Comparison of ENCODE assay signal across 10 mouse cellular contexts in the genomic region with DNA sequence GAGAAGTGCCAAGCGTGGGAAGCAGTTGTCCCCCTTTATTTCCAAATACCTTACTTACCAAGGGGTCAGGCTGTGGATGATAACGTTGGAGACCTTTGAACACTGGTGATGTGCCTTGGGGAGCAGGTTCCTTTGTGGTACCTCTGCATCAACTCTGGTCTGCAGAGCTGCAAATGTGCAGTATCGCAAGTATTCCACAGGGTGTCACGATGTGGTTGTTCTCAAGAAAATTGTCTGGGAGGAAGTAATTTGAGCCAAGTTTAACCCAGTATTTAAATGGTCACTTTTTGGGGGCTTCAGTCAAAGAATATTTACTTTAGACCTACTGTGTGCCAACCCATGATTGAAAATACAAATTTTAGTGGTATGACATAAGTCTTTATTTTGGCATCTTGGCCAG.
A peak's percentile ranks its signal among the peaks of the same experiment; 100 is the strongest.
DNase-seq lines count a peak whose midpoint lies in the region; ATAC-seq and TF ChIP-seq lines count a peak whose summit lies in the region.
"Had no signal": no experiment of that assay in that cellular context is flagged by ENCODE, and none has a peak within 500 bp of the region (broad histone marks: within the 10 kb centered on the region; RNA-seq: fewer than 3 reads in every experiment).

No protein-coding gene starts in this region.

- no peaks in the 10 kb centered on the region for H3K36me3 ChIP-seq in forebrain, postnatal 0 days (ENCODE audit: insufficient read depth)
- no peaks in the 10 kb centered on the region for H3K36me3 ChIP-seq in forebrain, embryonic 11.5 days (ENCODE audit: control insufficient read depth, insufficient read depth, low read length)

- intact Hi-C loops in left cerebral cortex, postnatal 4 days (cut with DNase I): loop anchor here (5.0 to 10.0 kb wide), 3 partner anchors 308 to 1441 kb away; no protein-coding TSS in a partner anchor
- intact Hi-C loops in left cerebral cortex, postnatal 36 days (cut with DNase I): loop anchor here (10.0 kb wide), 1 partner anchor 501 kb away; a partner anchor contains a TSS

- ATAC-seq in forebrain, postnatal 0 days: no peak
- ATAC-seq in forebrain, embryonic 11.5 days (replicated peaks; ENCODE audit: low FRiP score): no peak

- WGBS in forebrain, postnatal 0 days: 39% methylated on average over 4 of the region's 4 CpGs
- WGBS in forebrain, embryonic 11.5 days: 53% methylated on average over 4 of the region's 4 CpGs

- DNase-seq in forebrain, postnatal 0 days: peak; percentile 56
- DNase-seq in forebrain, embryonic 11.5 days (ENCODE audit: low spot score): no peak
- DNase-seq in left cerebral cortex, postnatal 4 days: peak; percentile 10
- DNase-seq in left cerebral cortex, postnatal 36 days (ENCODE audit: low spot score in 2 of 2): no peak
- DNase-seq in NIH3T3 (ENCODE audit: low read depth): peak; percentile 53
- peak; percentile 48 for DNase-seq in kidney, postnatal 10 days
- DNase-seq in spleen, postnatal 4 days (ENCODE audit: low spot score in 2 of 2): no peak
- DNase-seq in heart, adult 11 months: no peak
- DNase-seq: cerebellum, adult 11 months; layer of hippocampus, adult 9-11 months had no signal

- no peak overlapping the region for H3K27ac ChIP-seq in forebrain, postnatal 0 days (ENCODE audit: low read depth, low read length)
- no peak overlapping the region for H3K27ac ChIP-seq in forebrain, embryonic 11.5 days (ENCODE audit: low read depth, low read length)

- no peak overlapping the region for H3K4me3 ChIP-seq in forebrain, postnatal 0 days (ENCODE audit: low read depth, low read length)
- no peak overlapping the region for H3K4me3 ChIP-seq in forebrain, embryonic 11.5 days (ENCODE audit: low read depth, low read length)

- H3K4me2 ChIP-seq in forebrain, postnatal 0 days (ENCODE audit: low read depth): no peak overlapping the region
- H3K4me2 ChIP-seq in forebrain, embryonic 11.5 days (ENCODE audit: low read depth, low read length, severe bottlenecking): no peak overlapping the region

- no peaks in the 10 kb centered on the region for H3K4me1 ChIP-seq in forebrain, postnatal 0 days (ENCODE audit: insufficient read depth)
- no peaks in the 10 kb centered on the region for H3K4me1 ChIP-seq in forebrain, embryonic 11.5 days (replicated peaks; ENCODE audit: control insufficient read depth, insufficient read depth, low read length)

- no peak overlapping the region for H3K9ac ChIP-seq in forebrain, postnatal 0 days
- H3K9ac ChIP-seq in forebrain, embryonic 11.5 days (ENCODE audit: low read length): no peak overlapping the region

- TF ChIP-seq CTCF in forebrain, postnatal 0 days (IDR thresholded peaks at IDR 0.05; ENCODE audit: low read depth): peak; percentile 72

- no peaks in the 10 kb centered on the region for H3K27me3 ChIP-seq in forebrain, postnatal 0 days (ENCODE audit: insufficient read depth, low read length)
- H3K27me3 ChIP-seq in forebrain, embryonic 11.5 days (ENCODE audit: control insufficient read depth, insufficient read depth, low read length): no peaks in the 10 kb centered on the region

- H3K9me3 ChIP-seq in forebrain, postnatal 0 days (ENCODE audit: low read length): no peaks in the 10 kb centered on the region
- no peaks in the 10 kb centered on the region for H3K9me3 ChIP-seq in forebrain, embryonic 11.5 days (ENCODE audit: control insufficient read depth, low read length)

Comparison
In these comparisons a context has a peak if more than half of its experiments do, and no peak if none do; other contexts are left out.
1. DNase-seq: peak in forebrain, postnatal 0 days (single experiment), left cerebral cortex, postnatal 4 days (single experiment), NIH3T3 (single experiment) and kidney, postnatal 10 days (single experiment); none in forebrain, embryonic 11.5 days (single experiment), left cerebral cortex, postnatal 36 days (0 of 2), spleen, postnatal 4 days (0 of 2) and heart, adult 11 months (single experiment).